Mouse (Mus musculus): ENCODE data around the gene Slpi.
"Not testable (repeated sequence)": the region's sequence is repeated elsewhere in the genome, so short reads cannot be mapped to it uniquely, and the experiment has no call there.

Gene Slpi

DNA sequence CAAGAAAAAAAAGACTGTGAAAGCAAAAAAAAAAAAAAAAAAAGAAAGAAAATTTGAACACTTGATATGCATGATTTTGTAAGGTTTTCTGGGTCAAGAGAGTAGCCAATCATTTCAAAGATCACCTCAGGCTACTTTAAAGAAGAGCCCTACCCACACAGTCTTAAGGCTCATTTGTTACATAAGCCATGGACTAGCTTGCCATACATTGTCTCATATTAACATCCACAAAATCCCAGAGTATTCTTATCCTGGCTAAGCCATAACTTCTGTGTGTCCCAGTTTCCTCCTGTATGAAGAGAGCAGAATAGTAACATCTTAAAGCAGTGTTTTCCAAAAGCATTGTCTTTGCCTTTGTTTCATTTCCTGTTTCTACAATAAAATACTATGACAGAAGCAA lies 73.4 kb downstream of the Slpi start:
- in situ Hi-C loops (cut with MboI, MseI): not testable (repeated sequence)

DNA sequence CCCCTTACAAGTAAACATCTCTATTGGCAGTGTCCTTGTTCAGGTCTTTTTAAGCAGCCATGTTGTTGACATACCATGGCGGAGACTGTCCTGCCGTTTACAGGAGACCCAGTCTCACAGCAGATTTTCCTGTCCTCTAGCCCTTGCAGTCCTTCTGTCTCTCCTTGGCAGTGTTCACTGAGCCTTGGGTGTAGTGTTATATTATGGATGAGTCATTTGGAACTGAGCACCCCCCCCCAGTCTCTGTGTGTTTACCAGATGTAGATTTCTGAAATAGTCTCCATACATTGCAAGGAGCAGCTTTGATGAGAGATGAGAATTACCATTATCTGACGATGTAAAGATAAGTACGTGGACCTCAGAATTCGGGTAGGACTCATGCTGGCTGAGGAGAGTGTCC lies 76.3 kb downstream of the Slpi start:
- in situ Hi-C loops (cut with MboI, MseI): no loop called here
